Mouse (Mus musculus) hindbrain, embryonic 16.5 days (tissue): ENCODE measurements around the gene Krt26. TPM values are rescaled to one million over a fixed set of nuclear protein-coding genes. Genes with fewer than 3 reads are reported as not detected.

Experiments
- ATAC-seq: fragments of 200-750 bp; cut with Nextera tagmentation; 2 replicates; pipeline ENCODE4 v1.8.0; 2017; ENCODE audit warnings: moderate TSS enrichment, moderate library complexity
- H3K27ac ChIP-seq: fragments of 300-500 bp; sonication (generic); 2 replicates; pipeline ENCODE4 v1.5.1; 2014; ENCODE audit warnings: low read depth, mild to moderate bottlenecking, control low read depth, low read length, moderate library complexity
- H3K27me3 ChIP-seq: fragments of 300-500 bp; sonication (generic); replicated peaks from 2 replicates; pipeline ENCODE4 v1.6.1; 2014; ENCODE audit warnings: low read length; ENCODE audit not compliant: control insufficient read depth, insufficient read depth
- H3K36me3 ChIP-seq: fragments of 300-500 bp; sonication (generic); 2 replicates; pipeline ENCODE4 v1.6.1; 2014; ENCODE audit warnings: mild to moderate bottlenecking, low read length, moderate library complexity, mixed read lengths; ENCODE audit not compliant: control insufficient read depth, insufficient read depth
- H3K4me1 ChIP-seq: fragments of 300-500 bp; sonication (generic); 2 replicates; pipeline ENCODE4 v1.6.1; 2014; ENCODE audit warnings: low read depth, low read length; ENCODE audit not compliant: control insufficient read depth, insufficient read depth
- H3K4me2 ChIP-seq: fragments of 300-500 bp; sonication (generic); 2 replicates; pipeline ENCODE4 v1.6.1; 2014; ENCODE audit warnings: mild to moderate bottlenecking, low read length, control low read depth, moderate library complexity
- H3K4me3 ChIP-seq: fragments of 300-500 bp; sonication (generic); 2 replicates; pipeline ENCODE4 v1.5.1; 2014; ENCODE audit warnings: mild to moderate bottlenecking, low read length, control low read depth, moderate library complexity
- H3K9ac ChIP-seq: fragments of 300-500 bp; sonication (generic); 2 replicates; pipeline ENCODE4 v1.6.1; 2014; ENCODE audit warnings: low read depth, mild to moderate bottlenecking, control low read depth, low read length, moderate library complexity
- H3K9me3 ChIP-seq: fragments of 300-500 bp; sonication (generic); 2 replicates; pipeline ENCODE4 v1.6.1; 2014; ENCODE audit warnings: mild to moderate bottlenecking, low read length, moderate library complexity; ENCODE audit not compliant: control insufficient read depth
- WGBS: fragments of 180-500 bp; shearing (Covaris S2); extraction: QIAGEN DNeasy Blood & Tissue Kit; methylation state at CpG from one replicate; pipeline ENCODE4 v1.1.7; 2014; 5-methylcytosine and 5-hydroxymethylcytosine counted together
- polyA plus RNA-seq: library from polyadenylated mRNA; unstranded; fragments of >200 nt; fragmentation: Nextera tagmentation; extraction: Ambion mirVana; gene quantifications from 2 replicates; pipeline ENCODE4 v1.2.1, GENCODE M21; 2015

Krt26 gene
- polyA plus RNA-seq, 1 experiment from 2014 or later = 0.41 TPM

- Histone ChIP-seq H3K36me3 (no peaks in the 10 kb centered on the region), H3K9me3 (no peaks in the 10 kb centered on the region), H3K4me1 (no peaks in the 10 kb centered on the region), H3K4me2 (no peak overlapping the region), H3K9ac (no peak overlapping the region), H3K27ac (no peak overlapping the region), H3K27me3 (no peaks in the 10 kb centered on the region), H3K4me3 (no peak overlapping the region)
- 87% methylated on average over 1 of the region's 1 CpGs for WGBS
- no peak for ATAC-seq
Measured at GRCm38 (mm10) chr11:99310882-99311281, 26.9 kb downstream of the Krt26 start.

- Histone ChIP-seq H3K9ac (no peak overlapping the region), H3K4me2 (no peak overlapping the region), H3K9me3 (no peaks in the 10 kb centered on the region), H3K4me1 (no peaks in the 10 kb centered on the region), H3K27me3 (no peaks in the 10 kb centered on the region), H3K27ac (no peak overlapping the region), H3K4me3 (no peak overlapping the region), H3K36me3 (no peaks in the 10 kb centered on the region)
- 34% methylated on average over 2 of the region's 2 CpGs for WGBS
- no peak for ATAC-seq
Measured at GRCm38 (mm10) chr11:99307579-99307978, 30.2 kb downstream of the Krt26 start.

GRCm38 (mm10) chr11:99295039-99295438 lies 42.7 kb downstream of the Krt26 start:
- no peak overlapping the region for H3K9ac ChIP-seq
- no peaks in the 10 kb centered on the region for H3K9me3 ChIP-seq
- no peaks in the 10 kb centered on the region for H3K36me3 ChIP-seq
- 0 out of 2 replicates have a peak, but pooled peaks cover 2% of the 10 kb centered on the region for H3K27me3 ChIP-seq
- WGBS = 63% methylated on average over 5 of the region's 5 CpGs
- H3K27ac ChIP-seq = no peak overlapping the region
- H3K4me2 ChIP-seq = no peak overlapping the region
- no peaks in the 10 kb centered on the region for H3K4me1 ChIP-seq
- no peak overlapping the region for H3K4me3 ChIP-seq
- ATAC-seq = no peak

- Histone ChIP-seq H3K27me3 (0 out of 2 replicates have a peak, but pooled peaks cover 2% of the 10 kb centered on the region), H3K9ac (no peak overlapping the region), H3K4me2 (no peak overlapping the region), H3K4me3 (no peak overlapping the region), H3K36me3 (no peaks in the 10 kb centered on the region), H3K4me1 (no peaks in the 10 kb centered on the region), H3K9me3 (no peaks in the 10 kb centered on the region), H3K27ac (no peak overlapping the region)
- ATAC-seq = no peak
- 68% methylated on average over 5 of the region's 5 CpGs for WGBS
Measured at GRCm38 (mm10) chr11:99292846-99293245, 44.9 kb downstream of the Krt26 start.

GRCm38 (mm10) chr11:99284833-99285312 lies 52.9 kb downstream of the Krt26 start, which contains the start of gene Krt24:
TSS of gene Krt24 (minus strand) at chr11:99285262.
- H3K4me3 ChIP-seq = no peak within 1 kb of the TSS
- no peak within 1 kb of the TSS for H3K4me2 ChIP-seq
- WGBS = 47% methylated on average over 11 of the region's 11 CpGs
- H3K27ac ChIP-seq = no peak within 1 kb of the TSS
- no peak for ATAC-seq
- no peaks in the 10 kb centered on the region for H3K36me3 ChIP-seq
- H3K9ac ChIP-seq = no peak within 1 kb of the TSS
- H3K9me3 ChIP-seq = no peaks in the 10 kb centered on the region
- H3K4me1 ChIP-seq = no peaks in the 10 kb centered on the region; the same call in 1 of the 2 replicates
- no peaks in the 10 kb centered on the region for H3K27me3 ChIP-seq

- Histone ChIP-seq H3K4me3 (no peak overlapping the region), H3K36me3 (no peaks in the 10 kb centered on the region), H3K27ac (no peak overlapping the region), H3K4me2 (no peak overlapping the region), H3K27me3 (no peaks in the 10 kb centered on the region), H3K9ac (no peak overlapping the region), H3K4me1 (no peaks in the 10 kb centered on the region; the same call in 1 of the 2 replicates), H3K9me3 (no peaks in the 10 kb centered on the region)
- WGBS = 52% methylated on average over 5 of the region's 5 CpGs
- no peak; the same call in 1 of the 2 replicates for ATAC-seq
Measured at GRCm38 (mm10) chr11:99284011-99284410, 53.8 kb downstream of the Krt26 start.

- Histone ChIP-seq H3K4me1 (no peaks in the 10 kb centered on the region; the same call in 1 of the 2 replicates), H3K9me3 (no peaks in the 10 kb centered on the region), H3K36me3 (no peaks in the 10 kb centered on the region), H3K9ac (no peak overlapping the region), H3K27me3 (no peaks in the 10 kb centered on the region), H3K27ac (no peak overlapping the region), H3K4me3 (no peak overlapping the region), H3K4me2 (no peak overlapping the region)
- 60% methylated on average over 4 of the region's 4 CpGs for WGBS
- ATAC-seq = no peak
Measured at GRCm38 (mm10) chr11:99283334-99283733, 54.4 kb downstream of the Krt26 start.

- H3K4me3 ChIP-seq = no peak overlapping the region
- no peak overlapping the region for H3K4me2 ChIP-seq
- H3K27me3 ChIP-seq = no peaks in the 10 kb centered on the region
- no peaks in the 10 kb centered on the region for H3K36me3 ChIP-seq
- no peaks in the 10 kb centered on the region; the same call in 1 of the 2 replicates for H3K4me1 ChIP-seq
- no peak for ATAC-seq
- no peaks in the 10 kb centered on the region for H3K9me3 ChIP-seq
- H3K27ac ChIP-seq = no peak overlapping the region
- H3K9ac ChIP-seq = no peak overlapping the region
- 75% methylated on average over 9 of the region's 9 CpGs for WGBS
Measured at GRCm38 (mm10) chr11:99281116-99281515, 56.6 kb downstream of the Krt26 start.

- Histone ChIP-seq H3K4me1 (no peaks in the 10 kb centered on the region; the same call in 1 of the 2 replicates), H3K4me2 (no peak overlapping the region), H3K4me3 (no peak overlapping the region), H3K9ac (no peak overlapping the region), H3K36me3 (no peaks in the 10 kb centered on the region), H3K9me3 (no peaks in the 10 kb centered on the region), H3K27me3 (no peaks in the 10 kb centered on the region), H3K27ac (no peak overlapping the region)
- no peak for ATAC-seq
- WGBS = 65% methylated on average over 5 of the region's 5 CpGs
Measured at GRCm38 (mm10) chr11:99279986-99280385, 57.8 kb downstream of the Krt26 start.
